Mouse (Mus musculus) hindbrain, embryonic 14.5 days (tissue): ENCODE measurements at regions not wholly inside any gene's neighbourhood (a gene's known extent, or its start where the extent isn't known, plus 50 kb on each side); places are given as distances from the start of the nearest gene placed in this dataset.
A peak's percentile ranks its signal among the peaks of the same experiment; 100 is the strongest.

Experiments used
- ATAC-seq: fragments of 200-750 bp; cut with Nextera tagmentation; 2 replicates; pipeline ENCODE4 v1.8.0; 2017; ENCODE audit warnings: moderate number of reproducible peaks, mild to moderate bottlenecking, moderate TSS enrichment, moderate library complexity; ENCODE audit not compliant: low FRiP score
- DNase-seq: peaks from one replicate; pipeline ENCODE4 v3.0.0-alpha.2; 2015; ENCODE audit warnings: low spot score
- H3K27ac ChIP-seq: fragments of 300-500 bp; sonication (generic); 2 replicates; pipeline ENCODE4 v1.5.1; 2014; ENCODE audit warnings: mild to moderate bottlenecking, moderate library complexity
- H3K27me3 ChIP-seq: fragments of 300-500 bp; sonication (generic); 2 replicates; pipeline ENCODE4 v1.6.1; 2014; ENCODE audit warnings: mild to moderate bottlenecking, low read length, mixed read lengths; ENCODE audit not compliant: control insufficient read depth, insufficient read depth
- H3K36me3 ChIP-seq: fragments of 300-500 bp; sonication (generic); replicated peaks from 2 replicates; pipeline ENCODE4 v1.6.1; 2014; ENCODE audit not compliant: control insufficient read depth, insufficient read depth
- H3K4me1 ChIP-seq: fragments of 300-500 bp; sonication (generic); replicated peaks from 2 replicates; pipeline ENCODE4 v1.6.1; 2014; ENCODE audit warnings: antibody characterized with exemption, low read length, mixed read lengths; ENCODE audit not compliant: control insufficient read depth, insufficient read depth
- H3K4me2 ChIP-seq: fragments of 300-500 bp; sonication (generic); replicated peaks from 2 replicates; pipeline ENCODE4 v1.6.1; 2014; ENCODE audit warnings: mild to moderate bottlenecking, moderate library complexity
- H3K4me3 ChIP-seq: fragments of 300-500 bp; sonication (generic); replicated peaks from 2 replicates; pipeline ENCODE4 v1.5.1; 2014; ENCODE audit warnings: mild to moderate bottlenecking, low read length
- H3K9ac ChIP-seq: fragments of 300-500 bp; sonication (generic); 2 replicates; pipeline ENCODE4 v1.6.1; 2014
- H3K9me3 ChIP-seq: fragments of 300-500 bp; sonication (generic); 2 replicates; pipeline ENCODE4 v1.6.1; 2016; ENCODE audit warnings: low read length; ENCODE audit not compliant: control insufficient read depth
- WGBS: fragments of 180-500 bp; shearing (Covaris S2); extraction: QIAGEN DNeasy Blood & Tissue Kit; methylation state at CpG from one replicate; pipeline ENCODE4 v1.1.7; 2014; 5-methylcytosine and 5-hydroxymethylcytosine counted together

DNA sequence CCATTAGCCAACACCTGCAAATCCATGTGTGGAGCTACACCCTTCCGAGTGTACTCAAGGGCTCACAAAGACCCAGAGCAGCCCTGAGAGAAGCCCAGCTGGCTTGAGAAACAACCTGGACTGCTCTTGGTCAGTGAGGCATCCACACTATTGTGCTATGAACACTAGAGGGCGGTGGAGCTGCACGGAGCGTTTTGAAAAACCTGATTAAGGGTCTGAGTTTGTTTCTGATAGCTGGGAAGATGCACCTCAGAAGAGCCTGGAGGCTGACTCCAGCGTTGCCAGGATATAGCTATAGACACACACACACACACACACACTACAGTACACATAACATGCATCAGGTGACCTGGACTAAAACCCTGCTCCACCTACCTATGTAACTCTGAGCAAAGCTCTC is 185.5 kb downstream of the Prdm2 start:
- Histone ChIP-seq H3K9me3 (peaks cover 8% of the 10 kb centered on the region; the same call in 1 of the 2 replicates), H3K36me3 (no peaks in the 10 kb centered on the region), H3K4me2 (no peak overlapping the region), H3K9ac (no peak overlapping the region), H3K27ac (no peak overlapping the region), H3K4me3 (no peak overlapping the region), H3K4me1 (no peaks in the 10 kb centered on the region), H3K27me3 (no peaks in the 10 kb centered on the region)
- DNase-seq: peak; percentile 90
- 13% methylated on average over 5 of the region's 5 CpGs for WGBS
- ATAC-seq: peak; percentile 77

DNA sequence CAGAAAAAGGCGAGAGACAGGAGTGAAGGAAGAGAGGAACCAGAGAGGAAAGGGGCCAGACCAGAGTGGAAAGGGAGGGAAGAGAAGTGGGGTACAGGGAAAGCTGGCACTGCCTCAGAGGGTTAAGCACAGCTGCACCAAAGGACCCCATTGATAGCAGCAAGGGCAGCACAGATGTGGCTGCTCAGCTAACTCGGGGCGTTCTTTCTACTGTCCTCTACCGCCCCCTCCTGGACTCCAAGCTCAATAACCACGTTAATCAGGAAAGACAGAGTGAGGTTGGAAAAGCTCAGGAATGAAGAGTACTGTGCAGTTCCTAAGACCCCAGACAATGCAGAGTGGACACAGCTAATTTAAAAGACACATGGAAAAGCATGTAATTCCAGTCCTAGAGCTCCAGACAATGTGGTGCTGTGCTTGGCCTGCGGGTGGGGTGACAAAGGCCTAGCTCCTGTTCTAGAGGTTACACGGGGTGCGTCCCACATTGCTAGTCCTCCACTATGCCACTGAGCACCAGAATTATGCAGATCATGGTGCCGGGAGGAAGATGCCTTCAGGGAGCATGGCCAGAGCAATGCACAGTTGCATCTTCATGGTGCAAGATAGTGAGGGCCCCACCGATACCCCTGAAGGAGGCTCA is 191.4 kb downstream of the Prdm2 start:
- H3K36me3 ChIP-seq: no peaks in the 10 kb centered on the region
- H3K4me2 ChIP-seq: no peak overlapping the region
- peaks cover 8% of the 10 kb centered on the region; the same call in 1 of the 2 replicates for H3K9me3 ChIP-seq
- H3K4me1 ChIP-seq: no peaks in the 10 kb centered on the region
- 47% methylated on average over 10 of the region's 10 CpGs for WGBS
- H3K27me3 ChIP-seq: no peaks in the 10 kb centered on the region
- DNase-seq: peak; percentile 87
- no peak overlapping the region for H3K4me3 ChIP-seq
- H3K27ac ChIP-seq: no peak overlapping the region
- peak; percentile 70 for ATAC-seq
- no peak overlapping the region for H3K9ac ChIP-seq

DNA sequence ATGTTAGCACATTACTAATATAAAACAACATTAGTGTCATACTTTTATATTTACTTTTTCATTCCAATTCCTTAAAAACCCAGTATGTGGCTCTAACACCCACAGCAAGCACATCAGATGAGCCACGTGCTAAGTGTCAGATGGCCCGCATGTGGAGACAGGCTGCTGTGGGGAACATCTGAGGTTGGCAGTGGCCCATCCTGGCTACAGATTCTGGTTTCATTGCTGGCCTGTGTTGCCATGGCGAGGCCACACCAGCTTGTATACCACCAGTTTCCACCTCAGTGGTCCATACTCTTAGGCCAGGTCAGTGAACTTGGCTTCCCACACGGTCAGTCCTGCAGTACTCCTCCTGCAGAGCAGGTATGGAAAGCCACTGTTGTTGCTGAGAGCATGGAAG is 192.1 kb downstream of the Prdm2 start:
- Histone ChIP-seq H3K9ac (no peak overlapping the region), H3K27me3 (no peaks in the 10 kb centered on the region), H3K4me2 (no peak overlapping the region), H3K36me3 (no peaks in the 10 kb centered on the region), H3K4me3 (no peak overlapping the region), H3K27ac (no peak overlapping the region), H3K9me3 (peaks cover 8% of the 10 kb centered on the region; the same call in 1 of the 2 replicates), H3K4me1 (no peaks in the 10 kb centered on the region)
- 71% methylated on average over 4 of the region's 4 CpGs for WGBS
- ATAC-seq (peak; percentile 13; the same call in 1 of the 2 replicates), DNase-seq (no peak)

DNA sequence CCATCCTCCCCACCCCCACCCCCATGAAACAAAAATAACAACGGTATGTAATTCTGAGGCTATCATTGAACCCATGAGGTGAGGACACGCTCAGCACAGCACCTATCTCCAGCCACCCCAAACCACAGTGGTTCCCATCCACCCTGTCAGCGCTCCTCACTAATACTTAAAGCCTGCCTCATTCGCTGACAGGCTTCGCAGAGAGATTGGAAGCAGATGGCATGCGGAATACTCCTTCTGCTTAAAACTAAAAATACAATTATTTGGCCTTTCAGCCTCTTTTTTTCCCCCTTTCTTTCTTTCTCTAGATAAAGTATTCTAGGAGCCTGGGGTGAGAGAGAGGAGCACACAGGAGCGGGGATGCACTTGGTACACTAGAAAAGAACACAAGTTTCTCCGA is 199.9 kb downstream of the Prdm2 start:
- no peak for ATAC-seq
- Histone ChIP-seq H3K9me3 (no peaks in the 10 kb centered on the region), H3K36me3 (no peaks in the 10 kb centered on the region), H3K27ac (no peak overlapping the region), H3K27me3 (no peaks in the 10 kb centered on the region), H3K4me3 (no peak overlapping the region), H3K9ac (no peak overlapping the region), H3K4me2 (no peak overlapping the region), H3K4me1 (no peaks in the 10 kb centered on the region)
- 87% methylated on average over 8 of the region's 8 CpGs for WGBS
- DNase-seq: no peak

DNA sequence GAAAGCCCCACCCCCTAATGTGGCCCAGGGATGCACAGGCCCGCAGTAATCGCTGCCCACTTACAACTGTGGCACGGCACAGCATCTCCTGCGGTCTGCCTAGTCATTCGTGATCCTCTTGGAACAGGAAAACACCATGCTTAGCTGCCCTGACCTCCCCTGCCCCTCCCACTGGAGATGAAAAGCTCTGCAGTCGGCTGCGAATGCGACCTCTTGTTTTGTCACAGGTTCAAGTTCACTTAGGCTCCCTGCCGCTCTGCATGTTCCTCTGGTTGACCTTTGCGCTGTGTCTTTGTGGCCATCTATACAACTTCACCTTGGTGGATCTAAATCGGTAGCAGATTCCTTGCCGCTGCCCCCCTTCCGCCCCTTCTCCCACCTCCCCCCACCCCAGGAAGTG is 210.8 kb downstream of the Prdm2 start:
- WGBS: 35% methylated on average over 13 of the region's 13 CpGs
- ATAC-seq (no peak), DNase-seq (no peak)
- H3K4me3 ChIP-seq: no peak overlapping the region
- H3K9me3 ChIP-seq: no peaks in the 10 kb centered on the region
- no peaks in the 10 kb centered on the region for H3K27me3 ChIP-seq
- H3K9ac ChIP-seq: no peak overlapping the region
- H3K4me2 ChIP-seq: no peak overlapping the region
- no peaks in the 10 kb centered on the region for H3K4me1 ChIP-seq
- no peak overlapping the region for H3K27ac ChIP-seq
- no peaks in the 10 kb centered on the region for H3K36me3 ChIP-seq

DNA sequence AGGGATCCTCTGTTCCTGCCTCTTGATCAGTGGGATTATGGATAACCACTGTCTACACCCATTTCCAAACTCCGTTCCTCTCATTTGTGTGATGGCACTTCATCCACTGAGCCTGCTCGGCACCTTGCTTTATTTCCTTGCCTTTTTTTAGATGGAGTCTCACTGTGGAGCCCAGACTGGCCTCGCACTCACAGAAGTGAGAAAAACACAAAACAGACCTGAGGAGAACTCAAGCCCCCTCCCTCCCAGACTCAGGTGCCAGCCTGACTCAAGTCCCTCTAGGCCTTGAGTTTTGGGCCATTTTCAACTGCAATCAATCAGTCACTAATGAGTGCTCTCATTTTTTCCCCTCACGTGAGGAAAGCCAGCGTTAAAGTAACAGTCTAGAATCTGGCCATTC is 211.3 kb downstream of the Prdm2 start:
- DNase-seq (no peak), ATAC-seq (no peak)
- no peak overlapping the region for H3K4me3 ChIP-seq
- H3K27ac ChIP-seq: no peak overlapping the region
- no peaks in the 10 kb centered on the region for H3K9me3 ChIP-seq
- no peaks in the 10 kb centered on the region for H3K27me3 ChIP-seq
- WGBS: 67% methylated on average over 5 of the region's 5 CpGs
- H3K4me1 ChIP-seq: no peaks in the 10 kb centered on the region
- no peak overlapping the region for H3K9ac ChIP-seq
- no peak overlapping the region for H3K4me2 ChIP-seq
- no peaks in the 10 kb centered on the region for H3K36me3 ChIP-seq

DNA sequence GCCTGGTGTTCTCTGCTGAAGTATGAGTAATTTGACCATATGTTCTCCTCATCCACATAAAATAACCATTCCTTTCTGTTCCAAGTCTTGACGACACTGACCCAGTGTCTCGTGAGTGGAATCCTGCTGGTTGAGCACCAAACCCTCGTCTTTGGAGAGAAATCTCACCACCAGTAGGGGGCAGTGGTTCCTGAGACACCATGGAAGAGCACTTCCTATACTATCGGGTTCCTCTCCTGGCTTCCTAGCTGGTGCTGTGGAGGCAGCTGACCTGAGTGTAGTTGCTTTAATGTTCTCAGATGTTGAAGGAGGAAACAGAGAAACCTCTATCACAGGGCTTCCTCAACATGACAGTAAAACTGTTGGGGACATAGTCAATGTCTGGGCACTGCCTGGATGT is 216.4 kb downstream of the Prdm2 start:
- no peak overlapping the region for H3K4me2 ChIP-seq
- H3K36me3 ChIP-seq: no peaks in the 10 kb centered on the region
- 74% methylated on average over 4 of the region's 4 CpGs for WGBS
- no peaks in the 10 kb centered on the region for H3K9me3 ChIP-seq
- H3K4me1 ChIP-seq: no peaks in the 10 kb centered on the region
- no peak overlapping the region for H3K4me3 ChIP-seq
- H3K27me3 ChIP-seq: no peaks in the 10 kb centered on the region
- DNase-seq: no peak
- ATAC-seq: no peak
- no peak overlapping the region for H3K27ac ChIP-seq
- no peak overlapping the region for H3K9ac ChIP-seq

DNA sequence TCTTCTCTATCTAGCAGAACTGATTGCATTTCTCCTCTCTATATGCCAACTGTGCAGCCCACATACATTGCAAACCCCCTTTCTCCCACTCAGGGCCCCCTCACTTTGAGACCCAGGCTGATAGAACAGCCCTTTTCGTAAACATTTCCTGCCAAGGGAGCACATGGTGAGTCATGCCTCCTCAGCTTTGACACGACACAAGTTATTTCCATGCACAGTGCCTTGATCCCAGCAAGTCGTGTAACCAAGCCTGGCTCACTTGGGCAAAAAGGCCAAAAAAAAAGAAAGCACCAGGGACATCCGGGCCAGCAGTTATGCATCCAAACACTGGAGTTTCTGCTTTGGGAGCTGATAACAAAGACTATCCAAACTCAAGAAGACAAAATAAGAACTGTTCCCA is 221.4 kb downstream of the Prdm2 start:
- H3K9me3 ChIP-seq: no peaks in the 10 kb centered on the region
- H3K9ac ChIP-seq: no peak overlapping the region
- H3K4me2 ChIP-seq: no peak overlapping the region
- H3K36me3 ChIP-seq: no peaks in the 10 kb centered on the region
- 73% methylated on average over 4 of the region's 4 CpGs for WGBS
- H3K4me3 ChIP-seq: no peak overlapping the region
- H3K27me3 ChIP-seq: no peaks in the 10 kb centered on the region
- DNase-seq (no peak), ATAC-seq (no peak)
- no peak overlapping the region for H3K27ac ChIP-seq
- H3K4me1 ChIP-seq: no peaks in the 10 kb centered on the region

DNA sequence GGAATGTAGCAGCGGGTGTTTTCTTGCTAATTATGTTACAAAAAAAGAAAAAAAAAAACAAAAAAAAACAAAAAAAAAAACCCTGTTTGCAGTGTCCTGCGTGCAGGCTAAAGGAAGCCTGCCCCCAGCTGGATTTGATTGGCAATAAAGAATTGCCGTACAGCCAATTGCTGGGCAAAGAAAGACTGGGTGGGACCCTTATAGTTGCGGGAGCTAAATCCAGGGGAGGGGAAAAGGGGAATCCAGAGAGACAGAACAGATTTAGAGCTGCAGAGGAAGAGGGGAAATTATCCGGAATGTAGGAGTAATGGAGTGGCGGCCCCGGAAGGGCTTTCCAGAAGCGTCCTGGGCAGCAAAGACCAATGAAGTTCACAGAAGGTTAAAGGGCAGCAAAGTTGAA is 223.6 kb downstream of the Prdm2 start:
- WGBS: 10% methylated on average over 8 of the region's 8 CpGs
- Histone ChIP-seq H3K9ac (no peak overlapping the region), H3K4me2 (peak overlapping the region; percentile 17), H3K9me3 (no peaks in the 10 kb centered on the region), H3K4me3 (no peak overlapping the region), H3K27ac (no peak overlapping the region), H3K27me3 (no peaks in the 10 kb centered on the region), H3K36me3 (no peaks in the 10 kb centered on the region), H3K4me1 (no peaks in the 10 kb centered on the region)
- ATAC-seq (no peak), DNase-seq (no peak)

DNA sequence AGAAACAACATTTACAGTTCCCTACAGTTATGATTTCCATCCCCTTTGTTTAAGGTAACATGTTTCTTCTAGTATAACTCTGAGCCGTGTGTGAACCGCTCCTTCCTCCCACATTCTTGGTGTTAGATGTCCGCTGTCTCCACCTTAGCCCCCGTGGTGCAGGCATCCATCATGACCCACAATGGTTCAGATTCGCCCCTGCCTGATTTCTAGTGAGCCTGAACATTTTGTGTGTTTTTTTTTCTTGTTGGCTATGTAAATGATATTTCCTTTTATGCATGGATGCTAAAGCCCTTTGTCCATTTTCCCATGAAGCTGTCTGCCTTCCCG is 229.5 kb downstream of the Prdm2 start:
- Histone ChIP-seq H3K9me3 (no peaks in the 10 kb centered on the region), H3K36me3 (no peaks in the 10 kb centered on the region), H3K27me3 (no peaks in the 10 kb centered on the region), H3K4me3 (no peak overlapping the region), H3K4me1 (peaks cover 13% of the 10 kb centered on the region), H3K4me2 (no peak overlapping the region), H3K9ac (no peak overlapping the region), H3K27ac (peak overlapping the region; percentile 67)
- no peak for DNase-seq
- WGBS: 24% methylated on average over 6 of the region's 6 CpGs
- ATAC-seq: no peak
